Mouse (Mus musculus) spleen, adult 2 months (tissue): Measurements from ENCODE around the gene Stab2. TPM values are rescaled to one million over a fixed set of nuclear protein-coding genes. Genes with fewer than 3 reads are reported as not detected.

Source experiments
- DNase-seq, 2 experiments: peaks; one replicate each; pipeline versions ENCODE4 v3.0.0 to v3.0.0-alpha.2; 2012 to 2021; ENCODE audit warnings: low spot score in 2 of 2, low read depth in 1 of 2
- H3K27ac ChIP-seq: fragments of 200-500 bp; 2 replicates; pipeline ENCODE4 v1.5.1; 2012; ENCODE audit warnings: low read length, inconsistent platforms; ENCODE audit not compliant: insufficient read depth
- H3K27me3 ChIP-seq: fragments of 200-500 bp; 2 replicates; pipeline ENCODE4 v1.6.1; 2012; ENCODE audit warnings: mild to moderate bottlenecking, moderate library complexity, low read length, inconsistent platforms; ENCODE audit not compliant: control insufficient read depth, insufficient read depth
- H3K36me3 ChIP-seq: fragments of 200-500 bp; 2 replicates; pipeline ENCODE4 v1.6.1; 2012; ENCODE audit warnings: mild to moderate bottlenecking, low read length, inconsistent platforms; ENCODE audit not compliant: control insufficient read depth, insufficient read depth
- H3K4me1 ChIP-seq: fragments of 200-500 bp; 2 replicates; pipeline ENCODE4 v1.6.1; 2011; ENCODE audit warnings: inconsistent platforms; ENCODE audit not compliant: control insufficient read depth, insufficient read depth, insufficient read length
- H3K4me3 ChIP-seq: fragments of 200-500 bp; 2 replicates; pipeline ENCODE4 v1.5.1; 2011; ENCODE audit warnings: mild to moderate bottlenecking, inconsistent platforms; ENCODE audit not compliant: insufficient read depth, insufficient read length; ENCODE audit errors: extremely low read depth
- CTCF ChIP-seq: fragments of 200-500 bp; IDR thresholded peaks from 2 replicates; pipeline ENCODE4 v1.5.1; 2011; ENCODE audit warnings: mild to moderate bottlenecking, inconsistent platforms; ENCODE audit not compliant: insufficient read depth, insufficient read length, insufficient replicate concordance; ENCODE audit errors: extremely low read depth
- POLR2A ChIP-seq: fragments of 200-500 bp; IDR thresholded peaks from 2 replicates; pipeline ENCODE4 v1.6.1; 2011; ENCODE audit warnings: low read depth, low read length, inconsistent platforms
- WGBS: fragments of 180-500 bp; shearing (Covaris S2); methylation state at CpG from one replicate; pipeline ENCODE4 v1.1.7; 2018; 5-methylcytosine and 5-hydroxymethylcytosine counted together
- polyA plus RNA-seq: library from polyadenylated mRNA; depleted of rRNA; stranded (reverse); fragments of >200 nt; gene quantifications from 2 replicates; pipeline ENCODE4 v1.2.3, GENCODE M21; 2012

Gene Stab2
- polyA plus RNA-seq, 1 experiment = 71.8 TPM

DNA sequence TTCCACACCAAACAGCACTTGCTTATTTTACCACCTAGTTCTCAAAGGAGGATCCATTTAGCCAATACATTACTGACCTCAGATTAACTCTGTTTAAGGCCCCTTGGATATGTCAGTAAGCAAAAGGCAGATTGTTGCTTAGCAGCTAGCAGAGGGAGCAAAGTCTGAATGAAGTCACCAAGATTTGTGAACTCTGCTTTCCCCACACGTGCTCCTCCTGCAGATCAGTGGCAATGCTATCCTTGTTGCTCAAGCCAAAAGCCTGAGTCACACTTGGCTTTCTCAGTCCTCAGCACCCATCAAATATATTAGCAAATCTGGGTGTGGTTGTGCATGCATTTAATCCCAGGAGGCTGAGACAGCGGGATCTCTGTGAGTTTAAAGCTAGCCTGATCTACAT is 60.3 kb downstream of the Stab2 start:
- no peak for TF ChIP-seq POLR2A
- no peak for TF ChIP-seq CTCF
- 63% methylated on average over 2 of the region's 2 CpGs for WGBS
- no peak overlapping the region for H3K27ac ChIP-seq
- DNase-seq = no peak
- no peaks in the 10 kb centered on the region for H3K4me1 ChIP-seq
- no peak overlapping the region for H3K4me3 ChIP-seq
- H3K36me3 ChIP-seq = no peaks in the 10 kb centered on the region
- H3K27me3 ChIP-seq = no peaks in the 10 kb centered on the region

DNA sequence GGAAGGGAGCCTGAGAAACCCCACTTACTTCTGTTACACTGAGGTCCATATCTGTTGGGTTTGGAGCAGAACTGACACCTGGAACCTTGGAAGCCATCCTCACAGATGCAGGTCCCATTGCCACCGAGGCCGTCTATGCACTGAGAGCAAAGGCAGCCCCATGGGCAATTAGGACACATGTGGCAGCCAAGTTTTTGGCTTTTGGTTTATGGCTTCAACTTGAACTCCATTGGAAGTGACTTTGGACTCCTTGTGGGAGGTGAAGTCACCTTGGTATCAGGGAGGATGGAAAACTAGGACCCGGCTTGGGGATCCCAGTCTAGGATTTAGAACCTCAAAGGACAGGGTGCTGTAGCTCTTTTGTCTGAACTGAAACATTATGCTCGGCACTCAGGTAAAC is 67.2 kb downstream of the Stab2 start:
- Histone ChIP-seq H3K4me1 (no peaks in the 10 kb centered on the region), H3K36me3 (no peaks in the 10 kb centered on the region)
- TF ChIP-seq CTCF (no peak), POLR2A (no peak)

DNA sequence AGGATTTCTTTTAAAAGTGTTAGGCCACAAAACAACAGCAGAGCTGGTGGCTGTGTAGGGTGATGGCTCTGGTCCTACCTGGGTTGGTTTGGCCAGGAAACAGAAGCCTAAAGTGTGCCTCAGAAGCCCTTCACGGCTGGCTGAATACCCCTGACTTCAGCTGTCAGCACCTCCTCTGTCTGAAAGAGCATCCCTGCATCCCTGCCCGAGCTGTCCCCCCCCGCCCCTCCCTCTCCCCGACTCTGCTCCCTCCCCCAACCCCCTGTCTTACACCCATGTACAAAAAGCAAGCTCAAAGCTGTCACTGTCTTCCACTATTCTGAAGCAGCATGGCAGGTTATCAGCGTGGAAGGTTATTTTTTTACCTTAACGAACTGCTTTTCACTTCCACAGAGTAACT is 73.4 kb downstream of the Stab2 start:
- no peaks in the 10 kb centered on the region for H3K4me1 ChIP-seq
- H3K4me3 ChIP-seq = no peak overlapping the region
- no peak for DNase-seq
- H3K27me3 ChIP-seq = no peaks in the 10 kb centered on the region
- H3K27ac ChIP-seq = no peak overlapping the region
- no peaks in the 10 kb centered on the region for H3K36me3 ChIP-seq
- no peak for TF ChIP-seq POLR2A
- TF ChIP-seq CTCF = no peak
- WGBS = 66% methylated on average over 6 of the region's 6 CpGs

More for the DNA sequence above, 67.2 kb downstream of the Stab2 start:
- Histone ChIP-seq H3K27ac (no peak overlapping the region), H3K4me3 (no peak overlapping the region), H3K27me3 (no peaks in the 10 kb centered on the region)
- no peak for DNase-seq
- 93% methylated on average over 4 of the region's 4 CpGs for WGBS

DNA sequence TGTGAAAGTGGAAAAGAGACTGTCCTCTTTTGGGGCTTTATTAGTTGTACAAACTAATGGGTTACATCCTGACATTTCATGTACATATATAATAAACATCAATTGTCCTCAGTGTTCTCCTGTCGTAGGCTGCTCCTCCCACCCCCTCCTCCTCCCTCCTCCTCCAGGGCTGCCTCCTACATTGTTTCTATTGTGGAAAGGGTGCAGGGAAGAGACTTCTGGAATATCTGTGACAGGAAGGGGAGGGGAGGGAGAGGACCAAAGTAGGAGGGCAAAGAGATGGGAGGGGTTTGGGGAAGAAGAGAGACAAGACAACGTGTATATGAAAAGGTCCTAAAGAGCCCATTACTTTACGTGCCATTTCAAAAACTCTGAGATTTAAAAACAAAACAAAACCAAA is 73.9 kb downstream of the Stab2 start:
- DNase-seq = no peak
- Histone ChIP-seq H3K27ac (no peak overlapping the region), H3K4me1 (no peaks in the 10 kb centered on the region), H3K36me3 (no peaks in the 10 kb centered on the region), H3K27me3 (no peaks in the 10 kb centered on the region), H3K4me3 (no peak overlapping the region)
- WGBS = 72% methylated on average over 3 of the region's 3 CpGs
- TF ChIP-seq POLR2A (no peak), CTCF (no peak)

DNA sequence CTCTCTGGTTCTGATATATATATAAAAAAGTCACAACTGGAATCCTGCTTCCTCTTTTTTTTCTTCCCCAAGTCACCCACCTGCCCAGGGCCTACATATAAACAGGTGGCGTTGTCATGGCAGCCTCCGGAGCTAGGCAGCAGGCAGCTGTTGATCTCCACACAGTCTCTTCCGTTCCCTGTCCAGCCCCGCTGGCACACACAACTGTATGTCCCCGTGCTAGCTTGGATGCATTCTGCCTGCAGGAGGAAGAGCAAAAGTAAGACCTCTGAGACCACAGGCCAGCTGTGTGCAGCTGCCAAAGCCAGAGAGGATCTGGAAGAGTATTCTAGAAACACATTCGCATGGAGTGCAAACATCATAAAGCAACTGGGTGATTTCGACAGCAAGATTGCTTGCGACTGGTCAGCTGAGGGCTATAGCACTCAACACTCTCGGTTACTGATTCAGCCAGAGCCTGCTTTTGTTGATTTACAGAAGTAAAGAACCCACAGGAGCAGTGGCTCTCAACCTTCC is 74.6 kb downstream of the Stab2 start:
- no peaks in the 10 kb centered on the region for H3K4me1 ChIP-seq

DNA sequence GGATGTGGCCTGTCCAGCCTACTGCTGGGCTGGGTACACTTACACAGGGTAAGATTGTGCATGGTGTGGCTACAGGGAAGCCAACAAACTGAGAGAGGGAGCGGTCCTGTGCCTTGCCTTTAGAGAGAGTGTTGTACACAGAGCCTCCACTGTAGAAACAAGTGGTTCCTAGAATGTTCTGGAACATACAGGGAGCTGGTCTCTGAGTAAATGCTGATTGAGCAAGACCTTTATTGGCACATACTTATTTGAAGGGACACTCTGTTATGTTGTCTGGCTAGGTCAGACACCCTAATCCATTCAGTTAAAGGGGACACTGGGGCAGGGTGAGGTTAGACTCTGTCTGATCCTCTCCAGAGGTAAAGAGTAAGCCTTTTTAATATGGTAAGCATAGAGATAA is 84.2 kb downstream of the Stab2 start:
- no peaks in the 10 kb centered on the region for H3K27me3 ChIP-seq
- no peak overlapping the region for H3K4me3 ChIP-seq
- no peaks in the 10 kb centered on the region for H3K4me1 ChIP-seq
- no peak for DNase-seq
- no peak overlapping the region for H3K27ac ChIP-seq
- H3K36me3 ChIP-seq = no peaks in the 10 kb centered on the region
- 85% methylated on average over 1 of the region's 1 CpGs for WGBS
- no peak for TF ChIP-seq POLR2A
- no peak for TF ChIP-seq CTCF

More for the DNA sequence above, 74.6 kb downstream of the Stab2 start:
- Histone ChIP-seq H3K36me3 (no peaks in the 10 kb centered on the region), H3K4me3 (no peak overlapping the region), H3K27ac (no peak overlapping the region), H3K27me3 (no peaks in the 10 kb centered on the region)
- DNase-seq = peak in 1 of 2 experiments; percentile 28
- no peak for TF ChIP-seq POLR2A
- no peak for TF ChIP-seq CTCF
- 14% methylated on average over 9 of the region's 9 CpGs for WGBS

DNA sequence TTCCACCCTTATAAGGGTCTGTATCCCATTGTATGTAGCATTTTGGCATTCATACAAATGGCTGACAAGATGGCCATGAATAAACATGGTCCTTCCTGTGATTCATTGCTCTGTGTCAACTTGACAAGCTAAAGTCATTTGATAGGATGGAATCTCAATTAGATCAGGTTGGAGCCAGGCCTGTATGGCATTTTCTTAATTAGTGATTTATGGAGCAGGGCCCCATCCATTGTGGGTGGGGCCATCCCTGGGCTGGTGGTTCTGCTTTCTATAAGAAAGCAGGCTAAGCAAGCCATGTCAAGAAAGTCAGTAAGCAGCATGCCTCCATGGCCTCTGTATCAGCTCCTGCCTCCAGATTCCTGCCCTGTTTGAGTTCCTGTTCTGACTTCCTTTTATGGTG is 92.2 kb downstream of the Stab2 start:
- no peaks in the 10 kb centered on the region for H3K36me3 ChIP-seq
- no peaks in the 10 kb centered on the region for H3K27me3 ChIP-seq
- TF ChIP-seq CTCF (no peak), POLR2A (no peak)
- H3K4me3 ChIP-seq = no peak overlapping the region
- no peak for DNase-seq
- no peaks in the 10 kb centered on the region for H3K4me1 ChIP-seq
- no peak overlapping the region for H3K27ac ChIP-seq
